Mouse (Mus musculus): ENCODE measurements around the gene Ccl2.

GRCm38 (mm10) chr11:81997085-81997484 is 38.3 kb upstream of the Ccl2 start:
- TF ChIP-seq CTCF (IDR thresholded peaks at IDR 0.05; ENCODE audit: borderline replicate concordance, insufficient read depth, low read length) (no peak), POLR2A (IDR thresholded peaks at IDR 0.05; ENCODE audit: low read depth, low read length) (no peak)
